Mouse (Mus musculus): ENCODE results near the gene Ptov1.

GRCm38 (mm10) chr7:44892276-44892921, 22.8 kb upstream of the Ptov1 start, which contains the start of gene Med25:
- TF ChIP-seq CTCF (IDR thresholded peaks at IDR 0.05; ENCODE audit: low read depth) (no peak), EP300 (IDR thresholded peaks at IDR 0.05; ENCODE audit: low read depth) (no peak)
